Mouse (Mus musculus): ENCODE measurements around the gene Aurkaip1.
"Not testable (repeated sequence)": the region's sequence is repeated elsewhere in the genome, so short reads cannot be mapped to it uniquely, and the experiment has no call there.

The Aurkaip1 gene

DNA sequence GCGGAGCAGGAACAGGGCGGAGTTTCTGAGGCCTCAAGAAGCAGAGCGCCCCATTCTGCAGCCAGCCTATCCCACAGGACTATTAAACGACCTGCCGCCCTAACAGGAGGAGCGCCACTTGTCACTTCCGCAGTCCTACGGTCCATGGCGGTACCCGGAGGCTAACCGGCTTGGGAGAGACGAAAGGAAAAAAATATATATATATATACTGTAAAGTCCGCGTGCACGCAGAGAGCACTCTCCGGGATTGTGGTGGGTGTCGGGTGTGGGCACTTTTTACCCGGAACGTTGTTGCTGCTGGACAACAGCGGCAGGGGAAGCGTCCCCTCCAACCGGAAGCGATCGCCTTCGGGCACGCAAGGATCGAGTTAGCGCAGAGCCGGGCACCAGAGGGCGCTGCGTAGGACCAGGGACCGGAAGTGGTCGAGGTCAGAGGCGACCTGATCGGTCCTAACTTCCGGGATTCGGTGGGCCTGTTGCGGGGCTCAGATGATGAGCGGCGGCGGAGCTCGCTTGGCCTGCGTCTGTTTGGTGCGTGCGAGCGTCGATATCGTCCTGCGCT is at the start of gene Aurkaip1:
Gene Aurkaip1, plus strand, starts transcription at position 68 of the 562 bp plus-strand sequence.
- in situ Hi-C loops (cut with MboI; ENCODE audit: low sequenced_read_pairs), result no loop called here

DNA sequence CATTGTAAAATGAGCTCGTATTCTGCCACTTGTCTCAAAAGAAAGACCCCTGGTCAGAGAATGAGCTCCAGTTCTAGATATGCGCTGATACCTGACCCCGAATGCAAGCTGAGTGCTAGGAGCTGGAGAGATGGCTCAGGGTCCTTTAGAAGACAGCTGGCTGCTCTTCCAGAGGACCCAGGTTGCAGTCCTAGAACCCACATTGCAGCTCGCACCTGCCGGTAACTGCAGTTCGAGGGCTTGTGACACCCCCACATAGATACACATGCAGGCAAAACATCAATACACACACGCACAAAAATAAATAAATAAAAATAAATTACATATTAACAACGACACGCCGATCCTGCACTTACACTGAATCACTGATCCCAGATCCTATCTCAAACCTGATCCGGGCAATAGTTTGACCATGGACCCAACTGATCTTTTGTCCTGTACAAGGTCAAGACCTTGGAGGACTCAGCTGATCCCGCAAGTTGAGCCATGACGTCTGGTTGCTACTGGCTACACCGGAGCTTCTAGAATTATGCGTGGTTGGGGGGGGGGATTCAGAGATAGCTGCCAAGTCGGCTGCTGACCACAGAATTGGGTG is 47.5 kb upstream of the Aurkaip1 start:
- in situ Hi-C loops (cut with MboI; ENCODE audit: low sequenced_read_pairs), result no loop called here

DNA sequence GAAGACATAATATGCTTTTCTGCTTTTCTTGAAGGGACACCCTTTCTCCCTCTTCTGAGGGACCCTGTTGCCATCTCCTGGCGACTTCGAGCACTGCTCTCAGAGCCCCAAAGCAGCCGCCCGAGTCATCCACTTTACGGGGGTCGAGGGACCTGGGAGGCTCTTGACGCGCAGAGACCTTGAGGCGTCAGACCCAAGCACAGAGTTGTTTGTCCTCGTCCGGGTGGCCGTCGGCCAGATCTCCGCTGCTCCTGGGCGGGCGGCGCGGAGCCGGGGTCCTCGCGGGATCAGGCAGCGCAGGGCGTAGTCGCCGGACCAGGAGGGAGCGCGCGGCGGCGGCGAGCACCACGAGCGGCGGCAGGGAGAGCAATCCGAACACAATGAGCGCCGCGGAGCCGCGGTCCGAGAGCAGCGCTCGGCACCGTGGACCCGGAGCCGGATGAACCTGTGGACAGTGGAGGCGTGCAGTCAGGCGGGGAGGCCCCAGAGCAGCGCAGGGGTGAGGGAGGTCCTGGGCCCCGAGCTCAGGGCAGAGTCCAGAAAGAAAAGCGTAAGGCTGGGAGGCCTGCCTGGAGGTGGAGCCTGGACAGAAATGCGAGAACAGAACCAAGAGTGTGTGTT is 46.9 kb upstream of the Aurkaip1 start:
- in situ Hi-C loops (cut with MboI; ENCODE audit: low sequenced_read_pairs), result no loop called here

DNA sequence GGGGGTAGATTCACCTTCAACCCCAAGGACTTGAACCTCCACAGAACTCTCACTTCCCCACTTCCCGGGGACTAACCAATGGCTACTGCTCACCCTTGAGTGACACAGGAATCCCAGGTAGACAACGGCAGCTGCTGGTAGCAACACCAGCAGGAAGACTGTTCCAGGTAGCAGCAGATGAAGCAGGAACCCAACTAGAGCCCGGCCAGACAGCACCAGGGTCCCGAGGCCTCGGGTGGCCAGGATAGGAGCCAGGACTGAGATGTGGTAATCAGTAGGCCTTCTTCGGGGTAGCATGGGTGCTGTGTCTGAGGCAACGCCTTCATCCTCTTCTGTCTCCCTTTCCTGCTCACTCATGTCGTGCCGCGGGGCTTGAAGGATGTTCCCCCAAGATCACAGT is 45.8 kb upstream of the Aurkaip1 start:
- in situ Hi-C loops (cut with MboI; ENCODE audit: low sequenced_read_pairs), result no loop called here

DNA sequence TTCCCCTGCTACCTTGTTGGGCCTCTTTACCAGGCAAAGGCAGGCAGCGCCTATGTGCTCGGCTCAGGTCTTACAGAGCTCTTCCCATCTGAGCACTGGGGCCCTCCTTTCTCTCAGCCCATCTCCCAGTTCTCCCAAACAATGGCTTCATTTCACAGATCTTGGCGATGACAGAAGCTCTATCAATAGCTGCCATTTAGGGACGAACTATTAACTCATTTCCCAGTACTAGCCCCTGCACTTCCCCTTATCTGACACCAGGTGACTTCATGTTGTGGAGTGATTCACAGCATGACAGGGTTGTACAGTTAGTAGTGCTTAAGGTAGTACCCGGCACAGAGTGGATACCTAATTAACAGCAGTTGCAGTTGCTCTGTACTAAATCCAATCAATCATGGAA is 45.3 kb upstream of the Aurkaip1 start, which contains the start of gene Tmem88b:
Gene Tmem88b, minus strand, starts transcription at position 56 of the 400 bp plus-strand sequence.
- in situ Hi-C loops (cut with MboI; ENCODE audit: low sequenced_read_pairs), result no loop called here

DNA sequence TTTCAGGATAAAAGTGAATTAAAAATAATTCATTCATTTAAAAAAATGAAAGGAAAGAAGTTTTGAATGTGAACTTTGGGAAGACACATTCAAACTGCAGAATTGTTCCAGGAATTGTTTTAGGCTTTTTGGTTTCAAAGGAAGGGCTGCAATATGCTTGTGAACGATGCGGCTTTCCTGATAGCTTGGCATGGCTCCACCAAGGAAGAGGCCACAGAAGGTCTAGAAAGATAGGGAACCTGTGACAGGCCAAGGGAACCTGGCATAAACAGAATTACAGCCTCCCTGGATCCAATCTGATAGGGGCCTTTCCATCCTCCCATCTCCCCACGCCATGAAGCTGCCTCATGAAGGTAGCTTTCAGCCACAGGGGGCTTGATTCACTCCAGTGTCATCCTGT is 42.8 kb upstream of the Aurkaip1 start:
- in situ Hi-C loops (cut with MboI; ENCODE audit: low sequenced_read_pairs), result no loop called here

DNA sequence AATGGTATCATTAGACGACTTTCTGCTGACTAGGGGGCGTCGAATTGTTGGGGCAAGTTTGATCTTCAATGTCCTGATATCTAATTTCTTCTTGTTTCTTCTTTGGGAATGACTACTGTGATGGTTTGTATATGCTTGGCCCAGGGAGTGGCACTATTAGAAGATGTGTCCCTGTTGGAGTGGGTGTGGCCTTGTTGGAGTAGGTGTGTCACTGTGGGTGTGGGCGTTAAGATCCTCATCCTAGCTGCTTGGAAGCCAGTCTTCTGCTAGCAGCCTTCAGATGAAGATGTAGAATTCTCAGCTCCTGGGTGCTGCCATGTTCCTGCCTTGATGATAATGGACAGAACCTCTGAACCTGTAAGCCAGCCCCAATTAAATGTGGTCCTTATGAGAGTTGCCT is 42.2 kb upstream of the Aurkaip1 start:
- in situ Hi-C loops (cut with MboI; ENCODE audit: low sequenced_read_pairs), result not testable (repeated sequence)

DNA sequence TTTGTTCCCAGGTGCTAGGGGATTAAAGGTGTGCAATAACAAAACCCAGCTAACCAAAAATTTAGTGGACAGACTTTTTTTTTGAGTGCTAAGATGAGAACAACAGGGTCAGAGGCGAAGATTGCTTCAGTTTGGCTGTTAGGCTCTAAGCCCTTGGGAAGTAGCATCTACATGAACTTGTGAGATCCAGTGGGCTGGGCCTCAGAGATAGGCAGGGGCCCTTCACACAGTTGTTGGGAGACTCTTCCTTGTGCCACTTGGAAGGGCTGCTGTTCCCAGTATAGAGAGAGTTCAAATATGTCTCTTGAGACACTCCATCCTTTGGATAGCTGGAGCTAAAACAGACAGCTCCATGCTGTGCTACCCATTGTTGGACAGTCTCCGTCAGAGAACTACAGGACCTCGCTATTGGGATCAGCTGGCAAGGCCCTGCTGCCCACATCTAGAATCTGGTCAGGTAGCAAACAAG is 41.0 kb upstream of the Aurkaip1 start, which contains the start of gene Ankrd65:
Gene Ankrd65, plus strand, starts transcription at position 419 of the 469 bp plus-strand sequence.
- in situ Hi-C loops (cut with MboI; ENCODE audit: low sequenced_read_pairs), result no loop called here

DNA sequence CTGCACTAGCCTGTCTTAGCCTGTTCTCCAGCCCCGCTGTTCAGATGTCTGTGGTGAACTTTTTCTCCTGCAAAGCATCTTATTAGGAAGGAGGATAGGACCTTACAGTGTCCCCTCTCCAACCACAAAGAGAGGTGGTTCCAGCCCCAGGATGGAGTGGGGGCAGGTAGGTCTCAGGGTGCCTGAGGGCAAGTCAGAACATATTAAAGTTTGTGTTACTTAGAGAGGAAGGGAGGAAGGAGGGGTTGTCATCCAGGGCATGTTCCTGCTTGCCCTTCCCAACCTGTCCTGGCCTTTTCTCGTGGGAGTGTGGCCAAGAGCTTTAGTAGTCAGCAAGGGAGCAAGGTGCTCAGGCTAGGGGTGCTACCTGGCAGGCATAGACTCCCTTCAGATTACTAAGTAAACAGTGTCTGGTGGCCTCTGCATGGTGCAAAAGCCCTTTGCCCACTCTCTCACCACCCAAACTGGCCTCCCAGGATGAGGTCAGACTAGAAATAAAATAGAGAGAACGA is 40.4 kb upstream of the Aurkaip1 start:
- in situ Hi-C loops (cut with MboI; ENCODE audit: low sequenced_read_pairs), result no loop called here

DNA sequence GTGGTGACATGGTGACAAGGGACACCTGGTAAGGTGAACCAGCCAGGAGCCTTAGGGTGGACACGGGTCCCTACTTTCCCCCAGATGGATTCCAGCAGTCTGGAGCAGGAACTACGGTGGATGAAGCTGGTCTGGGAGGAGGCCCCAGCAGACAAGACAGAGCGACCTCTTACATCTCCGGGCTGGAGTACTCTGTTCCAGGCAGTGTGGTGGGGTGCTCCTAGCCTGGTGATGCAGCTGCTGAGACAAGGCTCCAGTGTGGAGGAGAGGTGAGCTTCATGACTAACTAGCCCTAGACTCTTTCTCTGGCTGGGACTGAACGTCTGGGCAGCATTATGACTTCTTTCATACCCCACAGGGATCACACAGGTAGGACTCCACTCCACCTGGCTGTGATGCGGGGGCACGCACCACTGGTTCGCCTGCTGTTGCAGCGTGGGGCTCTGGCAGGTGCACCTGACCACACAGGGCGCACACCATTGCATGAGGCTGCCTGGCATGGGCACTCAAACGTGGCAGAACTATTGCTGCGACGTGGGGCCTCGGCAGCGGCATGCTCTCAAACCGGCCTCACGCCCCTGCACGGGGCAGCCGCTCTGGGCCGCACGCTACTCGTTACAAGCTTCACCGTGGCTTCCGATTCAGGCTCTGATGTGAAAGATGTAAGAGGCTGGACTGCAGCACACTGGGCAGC is 39.7 kb upstream of the Aurkaip1 start:
- in situ Hi-C loops (cut with MboI; ENCODE audit: low sequenced_read_pairs), result no loop called here

DNA sequence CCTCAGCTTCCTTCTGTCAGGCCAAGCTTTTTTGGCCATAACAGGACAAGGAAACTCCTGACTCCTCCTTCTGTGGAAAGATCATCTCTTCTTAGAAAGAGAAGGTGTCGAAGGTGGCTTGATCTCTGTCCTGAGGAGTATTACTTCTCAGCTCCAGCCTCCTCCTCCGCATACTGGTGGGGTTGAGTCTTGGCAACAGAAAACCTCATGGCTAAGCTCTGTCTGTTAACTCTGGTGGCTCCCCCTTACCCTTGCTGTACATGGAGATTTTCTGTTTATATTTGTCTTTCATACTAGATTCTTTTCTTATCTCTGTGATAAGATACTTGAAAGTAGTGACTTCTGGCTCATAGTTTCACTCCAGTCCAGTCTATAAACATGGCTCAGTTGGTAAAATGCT is 37.3 kb upstream of the Aurkaip1 start:
- in situ Hi-C loops (cut with MboI; ENCODE audit: low sequenced_read_pairs), result no loop called here

DNA sequence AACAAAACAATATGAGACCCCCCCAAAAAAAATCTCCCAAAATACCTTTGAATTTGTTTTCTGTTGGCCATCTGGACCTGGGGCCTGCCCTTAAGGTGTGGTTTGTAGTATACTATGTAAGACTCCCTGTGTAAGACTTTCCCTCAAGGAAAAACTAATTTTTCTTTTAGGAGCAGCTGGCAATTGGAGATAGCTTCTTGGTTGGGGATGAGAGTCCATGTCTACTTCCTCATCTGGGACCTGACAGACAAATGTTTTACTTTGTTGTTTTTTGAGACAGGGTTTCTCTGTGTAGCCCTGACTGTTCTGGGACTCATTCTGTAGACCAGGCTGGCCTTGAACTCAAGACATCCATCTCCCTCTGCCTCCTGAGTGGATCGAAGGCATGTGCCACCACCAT is 29.0 kb upstream of the Aurkaip1 start:
- in situ Hi-C loops (cut with MboI; ENCODE audit: low sequenced_read_pairs), result no loop called here

DNA sequence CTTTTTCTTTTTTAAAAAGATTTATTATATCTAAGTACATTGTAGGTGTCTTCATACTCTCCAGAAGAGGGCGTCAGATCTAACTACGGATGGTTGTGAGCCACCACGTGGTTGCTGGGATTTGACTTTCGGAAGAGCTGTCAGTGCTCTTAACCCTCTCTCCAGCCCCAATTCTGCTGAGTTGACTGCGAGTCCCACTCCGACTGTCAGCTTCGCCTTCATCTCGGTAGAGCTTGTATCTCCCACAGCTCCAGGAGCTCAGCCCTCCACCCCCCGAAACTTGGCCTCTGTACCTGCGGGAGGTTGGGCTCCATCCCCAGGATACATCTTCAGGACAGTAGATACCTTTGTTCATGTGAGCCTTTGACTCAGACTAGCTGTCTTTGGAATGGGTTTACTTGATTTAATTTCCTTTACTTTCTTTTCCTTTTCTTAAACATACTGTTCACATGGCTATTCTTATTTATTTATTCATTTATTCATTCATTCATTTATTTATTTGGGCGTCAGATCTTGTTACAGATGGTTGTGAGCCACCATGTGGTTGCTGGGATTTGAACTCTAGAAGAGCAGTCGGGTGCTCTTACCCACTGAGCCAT is 28.2 kb upstream of the Aurkaip1 start, which contains the start of gene Mrpl20:
Gene Mrpl20, plus strand, starts transcription at position 138 of the 599 bp plus-strand sequence.
- in situ Hi-C loops (cut with MboI; ENCODE audit: low sequenced_read_pairs), result no loop called here

DNA sequence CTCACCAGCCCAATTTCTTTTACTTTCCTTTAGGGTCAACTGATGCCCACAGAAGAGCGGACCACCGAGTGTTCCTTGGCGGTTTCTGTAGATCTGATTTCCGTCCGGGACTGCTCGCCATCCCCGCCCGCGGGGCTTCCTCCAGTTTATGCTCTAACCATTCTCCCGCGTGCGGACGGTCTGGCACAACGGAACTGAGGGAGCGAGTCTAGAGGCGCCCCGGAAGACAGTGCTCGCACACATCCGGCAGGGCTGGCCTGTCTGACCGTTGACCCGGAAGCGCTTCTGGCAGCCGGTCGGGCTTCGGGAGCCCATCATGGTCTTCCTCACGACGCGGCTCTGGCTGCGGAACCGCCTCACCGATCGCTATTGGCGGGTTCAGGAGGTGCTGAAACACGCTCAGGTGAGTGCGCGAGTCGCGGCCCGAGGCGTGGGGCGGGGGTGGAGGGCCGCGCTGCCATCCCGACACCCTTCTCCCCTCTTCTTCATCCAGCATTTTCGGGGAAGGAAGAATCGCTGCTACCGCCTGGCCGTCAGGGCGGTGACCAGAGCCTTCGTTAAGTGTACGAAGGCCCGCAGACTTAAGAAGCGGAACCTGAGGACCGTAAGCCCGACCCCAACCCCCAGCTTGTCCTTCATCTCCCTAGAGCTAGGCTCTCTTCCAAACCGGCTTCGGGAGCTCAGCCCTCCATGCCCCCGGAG is 27.6 kb upstream of the Aurkaip1 start:
- in situ Hi-C loops (cut with MboI; ENCODE audit: low sequenced_read_pairs), result no loop called here

DNA sequence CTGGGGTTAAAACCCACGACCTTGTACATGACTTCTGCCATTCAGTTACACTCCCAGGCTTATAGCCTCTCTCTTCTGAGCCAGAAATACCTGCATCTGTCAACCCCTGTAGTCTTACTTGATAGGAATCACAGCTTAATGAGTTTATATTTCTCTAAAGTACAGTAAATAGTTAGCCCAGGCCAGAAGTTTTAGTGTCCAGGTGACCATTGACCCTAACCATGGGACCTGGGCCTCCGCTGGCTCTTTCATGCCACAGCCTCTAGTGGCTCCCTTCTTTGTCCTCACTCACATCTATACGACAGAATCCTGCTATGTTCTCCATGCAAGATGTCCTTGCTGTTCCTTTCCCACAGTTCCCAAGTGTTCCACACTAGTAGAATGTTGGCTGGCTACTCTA is 23.2 kb upstream of the Aurkaip1 start:
- in situ Hi-C loops (cut with MboI; ENCODE audit: low sequenced_read_pairs), result no loop called here

DNA sequence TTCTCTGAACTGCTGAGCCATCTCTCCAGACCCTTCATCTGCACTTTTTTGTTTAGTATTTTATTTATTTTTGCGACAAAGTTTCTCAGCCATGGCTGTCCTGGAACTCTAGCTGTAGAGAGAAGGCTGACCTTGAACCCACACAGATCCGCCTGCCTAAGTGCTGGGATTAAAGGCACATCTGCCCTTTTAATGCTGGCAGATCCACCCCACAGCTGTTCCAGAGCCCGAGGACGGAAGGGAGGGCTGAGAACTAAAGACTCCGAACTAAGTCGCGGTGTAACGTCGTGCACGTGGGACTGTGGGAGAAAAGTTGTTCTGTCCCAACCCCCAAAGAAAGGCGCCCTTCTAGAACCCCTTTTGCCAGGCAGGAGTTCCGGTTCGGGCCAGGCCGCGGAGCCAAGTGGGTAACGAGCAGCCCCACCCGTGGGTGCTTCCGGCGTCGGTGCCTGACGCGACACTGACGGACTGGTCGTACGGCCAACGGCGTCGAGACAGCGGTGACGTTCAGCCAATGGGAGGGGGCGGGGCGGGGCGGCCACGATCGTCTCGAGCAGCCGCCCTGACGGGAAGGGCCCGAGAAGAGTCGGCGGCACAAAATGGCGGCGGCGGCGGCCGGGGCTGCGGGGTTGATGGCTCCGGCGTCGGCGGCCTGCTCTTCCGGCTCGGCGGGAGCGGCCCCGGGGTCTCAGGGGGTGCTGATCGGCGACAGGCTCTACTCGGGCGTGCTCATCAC is 19.0 kb upstream of the Aurkaip1 start, which contains the start of gene Ccnl2:
Gene Ccnl2, plus strand, starts transcription at position 561 of the 736 bp plus-strand sequence.
- in situ Hi-C loops (cut with MboI; ENCODE audit: low sequenced_read_pairs), result no loop called here

DNA sequence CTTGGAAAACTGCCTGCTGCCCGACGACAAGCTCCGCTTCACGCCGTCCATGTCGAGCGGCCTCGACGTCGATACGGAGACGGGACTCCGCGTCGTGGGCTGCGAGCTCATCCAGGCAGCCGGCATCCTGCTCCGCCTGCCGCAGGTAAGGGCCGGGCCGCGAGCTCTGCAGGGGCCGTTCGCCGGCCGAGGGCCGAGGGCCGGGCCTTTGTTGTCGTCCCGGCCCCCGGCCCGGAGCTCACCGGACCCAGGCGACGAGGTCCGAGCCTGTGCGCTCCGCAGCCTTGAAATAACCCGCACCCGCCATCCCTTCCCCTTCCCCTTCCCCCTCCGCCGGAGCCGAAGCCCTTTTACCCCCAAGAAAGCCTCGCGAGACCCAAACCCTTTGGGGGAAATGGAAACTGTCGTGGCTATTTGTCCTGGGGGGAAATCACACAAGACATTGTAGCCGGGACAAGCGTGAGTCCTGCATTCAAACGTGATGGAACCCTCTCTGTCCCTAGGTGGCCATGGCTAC is 18.3 kb upstream of the Aurkaip1 start:
- in situ Hi-C loops (cut with MboI; ENCODE audit: low sequenced_read_pairs), result no loop called here

DNA sequence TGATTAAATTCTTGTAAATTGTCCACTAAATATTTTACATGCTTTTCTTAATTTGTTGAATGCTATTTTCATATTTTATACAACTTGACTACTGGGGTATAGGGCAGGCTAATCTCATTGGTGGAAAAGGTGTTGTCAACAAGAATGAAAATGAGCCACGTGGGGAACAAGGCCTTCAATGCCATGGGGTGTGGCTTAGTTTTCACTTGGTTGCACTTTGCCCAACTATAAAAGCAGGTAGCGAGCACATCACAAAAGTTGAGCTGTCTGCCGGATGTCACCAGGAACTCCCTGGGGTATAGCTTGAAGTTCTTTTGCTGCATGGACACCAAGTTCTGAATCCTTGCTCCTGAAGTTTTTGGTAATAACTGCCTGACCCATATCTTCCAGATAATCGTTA is 13.5 kb upstream of the Aurkaip1 start:
- in situ Hi-C loops (cut with MboI; ENCODE audit: low sequenced_read_pairs), result no loop called here

DNA sequence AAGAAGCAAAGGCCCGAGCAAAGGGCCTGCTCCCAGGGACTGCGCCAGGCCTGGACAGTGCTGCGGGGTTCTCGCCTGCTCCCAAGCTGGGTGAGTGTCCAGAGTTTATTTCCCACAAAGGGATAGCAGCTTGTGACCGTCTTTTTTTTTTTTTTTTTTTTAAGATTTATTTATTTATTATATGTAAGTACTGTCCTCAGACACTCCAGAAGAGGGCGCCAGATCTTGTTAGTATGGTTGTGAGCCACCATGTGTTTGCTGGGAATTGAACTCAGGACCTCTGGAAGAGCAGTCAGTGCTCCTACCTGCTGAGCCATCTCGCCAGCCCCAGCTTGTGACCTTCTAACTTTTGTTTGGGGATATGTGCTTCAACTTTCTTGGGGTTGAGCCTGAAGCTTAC is 10.0 kb upstream of the Aurkaip1 start:
- in situ Hi-C loops (cut with MboI; ENCODE audit: low sequenced_read_pairs), result no loop called here
